Comparison of ENCODE assay signal across 10 mouse cellular contexts in genomic region chr12:108763057-108763796, GRCm38 (mm10). TPM values are rescaled to one million over a fixed set of nuclear protein-coding genes. Genes with fewer than 3 reads are reported as not detected.
DNase-seq lines count a peak whose midpoint lies in the region; ATAC-seq lines count a peak whose summit lies in the region.
"Had no signal": no experiment of that assay in that cellular context is flagged by ENCODE, and none has a peak within 500 bp of the region (broad histone marks: within the 10 kb centered on the region; RNA-seq: fewer than 3 reads in every experiment).

No protein-coding gene starts in this region.

- H3K4me2 ChIP-seq in kidney, embryonic 15.5 days: no peak overlapping the region
- H3K4me2 ChIP-seq: embryonic facial prominence, embryonic 13.5 days had no signal

- no peak; the same call in 1 of the 2 replicates for ATAC-seq in kidney, embryonic 15.5 days (replicated peaks; ENCODE audit: low FRiP score)

- H3K9ac ChIP-seq in kidney, embryonic 15.5 days: no peak overlapping the region
- H3K9ac ChIP-seq: embryonic facial prominence, embryonic 13.5 days had no signal

- no peaks in the 10 kb centered on the region for H3K27me3 ChIP-seq in kidney, embryonic 15.5 days
- H3K27me3 ChIP-seq: embryonic facial prominence, embryonic 13.5 days had no signal

- H3K27ac ChIP-seq in kidney, embryonic 15.5 days: no peak overlapping the region
- H3K27ac ChIP-seq: embryonic facial prominence, embryonic 13.5 days had no signal

- peak; percentile 27 to 39 for DNase-seq in kidney, postnatal 4 days
- peak; percentile 72 for DNase-seq in c-Kit-positive CD71-positive TER-119-negative erythroid progenitor cells, embryonic 14.5 days (ENCODE audit: low read depth)
- DNase-seq in liver: peak; percentile 83
- DNase-seq in spleen, postnatal 36 days (ENCODE audit: low spot score in 2 of 2): peak; percentile 71 to 78
- no peak for DNase-seq in yolk sac, embryonic 10.5 days (ENCODE audit: low spot score)
- no peak for DNase-seq in cerebellum, postnatal 25 days
- no peak for DNase-seq in frontal cortex, postnatal 10 days (ENCODE audit: low spot score in 2 of 2)

- peaks cover 23% of the 10 kb centered on the region for H3K4me1 ChIP-seq in kidney, embryonic 15.5 days

- H3K36me3 ChIP-seq in kidney, embryonic 15.5 days: no peaks in the 10 kb centered on the region
- H3K36me3 ChIP-seq: embryonic facial prominence, embryonic 13.5 days had no signal

- 69% methylated on average over 9 of the region's 9 CpGs for WGBS in kidney, embryonic 15.5 days

- no peaks in the 10 kb centered on the region for H3K9me3 ChIP-seq in kidney, embryonic 15.5 days (replicated peaks)
- H3K9me3 ChIP-seq: embryonic facial prominence, embryonic 13.5 days had no signal

- H3K4me3 ChIP-seq in kidney, embryonic 15.5 days (replicated peaks): no peak overlapping the region
- H3K4me3 ChIP-seq: embryonic facial prominence, embryonic 13.5 days; myocyte had no signal

RNA-seq across cellular contexts. Expression of gene Yy1, which starts 29.5 kb away (rescaled TPM):
- polyA plus RNA-seq in kidney, embryonic 15.5 days (2015; fragmentation: Nextera tagmentation; extraction: Ambion mirVana): 19.1 and 20.4 TPM in 2 replicates

Comparison
In these comparisons a context has a peak if more than half of its experiments do, and no peak if none do; other contexts are left out.
1. DNase-seq: peak in kidney, postnatal 4 days (2 of 2), c-Kit-positive CD71-positive TER-119-negative erythroid progenitor cells, embryonic 14.5 days (single experiment), liver (single experiment) and spleen, postnatal 36 days (2 of 2); none in yolk sac, embryonic 10.5 days (single experiment), cerebellum, postnatal 25 days (0 of 2) and frontal cortex, postnatal 10 days (0 of 2).